Mouse (Mus musculus): ENCODE results near the gene Odf2. TPM values are rescaled to one million over a fixed set of nuclear protein-coding genes. Genes with fewer than 3 reads are reported as not detected.

The Odf2 gene
- polyA plus RNA-seq, 1 experiment from 2014 or later: 44.9 TPM

Other genes starting within 250 kb of the Odf2 start
- gene Gm13420, start 137.5 kb upstream of the Odf2 start, polyA plus RNA-seq (2015; fragmentation: Nextera tagmentation; extraction: Ambion mirVana): 0.43 and 1.3 TPM in 2 replicates
- gene Gm13547, start 129.9 kb upstream of the Odf2 start, polyA plus RNA-seq (2015; fragmentation: Nextera tagmentation; extraction: Ambion mirVana): 0.33 and 0.95 TPM in 2 replicates
- 45.7 and 56.6 TPM in 2 replicates for gene Coq4, start 101.7 kb upstream of the Odf2 start, polyA plus RNA-seq (2015; fragmentation: Nextera tagmentation; extraction: Ambion mirVana)
- gene Trub2, start 100.7 kb upstream of the Odf2 start, polyA plus RNA-seq (2015; fragmentation: Nextera tagmentation; extraction: Ambion mirVana): 30.5 and 40.5 TPM in 2 replicates
- 31.8 and 35.2 TPM in 2 replicates for gene Slc27a4, start 86.6 kb upstream of the Odf2 start, polyA plus RNA-seq (2015; fragmentation: Nextera tagmentation; extraction: Ambion mirVana)
- 23.8 and 26.4 TPM in 2 replicates for gene Urm1, start 69.1 kb upstream of the Odf2 start, polyA plus RNA-seq (2015; fragmentation: Nextera tagmentation; extraction: Ambion mirVana)
- 23.7 and 24.2 TPM in 2 replicates for gene Cercam, start 20.1 kb upstream of the Odf2 start, polyA plus RNA-seq (2015; fragmentation: Nextera tagmentation; extraction: Ambion mirVana)
- 44.5 and 45.5 TPM in 2 replicates for gene Gle1, start 46.2 kb downstream of the Odf2 start, polyA plus RNA-seq (2015; fragmentation: Nextera tagmentation; extraction: Ambion mirVana)
- gene Sptan1, start 76.3 kb downstream of the Odf2 start, polyA plus RNA-seq (2015; fragmentation: Nextera tagmentation; extraction: Ambion mirVana): 73.3 and 82.9 TPM in 2 replicates
- 20.9 and 24.7 TPM in 2 replicates for gene Wdr34, start 159.7 kb downstream of the Odf2 start, polyA plus RNA-seq (2015; fragmentation: Nextera tagmentation; extraction: Ambion mirVana)
- gene Set, start 168.2 kb downstream of the Odf2 start, polyA plus RNA-seq (2015; fragmentation: Nextera tagmentation; extraction: Ambion mirVana): 437 and 494 TPM in 2 replicates
- 10.6 and 11.1 TPM in 2 replicates for gene Pkn3, start 188.5 kb downstream of the Odf2 start, polyA plus RNA-seq (2015; fragmentation: Nextera tagmentation; extraction: Ambion mirVana)
- 59.8 and 70.4 TPM in 2 replicates for gene Zdhhc12, start 204.4 kb downstream of the Odf2 start, polyA plus RNA-seq (2015; fragmentation: Nextera tagmentation; extraction: Ambion mirVana)
- 5.0 and 5.6 TPM in 2 replicates for gene Zer1, start 235.4 kb downstream of the Odf2 start, polyA plus RNA-seq (2015; fragmentation: Nextera tagmentation; extraction: Ambion mirVana)
- gene Tbc1d13, start 244.5 kb downstream of the Odf2 start, polyA plus RNA-seq (2015; fragmentation: Nextera tagmentation; extraction: Ambion mirVana): 7.8 and 8.2 TPM in 2 replicates

Measured in intestine, embryonic 15.5 days (tissue).